In the genomic region with DNA sequence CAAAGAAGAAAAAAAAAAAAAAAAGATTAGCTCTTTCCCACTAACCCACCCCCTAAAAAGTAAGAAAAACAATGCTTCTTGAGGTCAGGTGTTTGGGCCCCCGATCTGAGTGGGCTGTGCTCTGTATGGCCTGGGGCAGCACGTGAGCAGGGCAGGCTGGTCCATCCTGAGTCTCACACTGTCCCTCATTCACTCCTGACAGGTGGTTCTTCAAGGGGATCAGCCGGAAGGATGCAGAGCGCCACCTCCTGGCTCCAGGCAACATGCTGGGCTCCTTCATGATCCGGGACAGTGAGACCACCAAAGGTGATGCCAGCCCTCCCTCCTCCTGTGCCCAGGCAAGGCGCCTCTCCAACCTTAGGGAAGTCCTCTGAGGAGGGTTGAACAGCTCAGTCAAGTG, we compare ENCODE assay signal across 10 mouse cellular contexts. TPM values are rescaled to one million over a fixed set of nuclear protein-coding genes. Genes with fewer than 3 reads are reported as not detected.
DNase-seq lines count a peak whose midpoint lies in the region; ATAC-seq and TF ChIP-seq lines count a peak whose summit lies in the region.
"Had no signal": no experiment of that assay in that cellular context is flagged by ENCODE, and none has a peak within 500 bp of the region (broad histone marks: within the 10 kb centered on the region; RNA-seq: fewer than 3 reads in every experiment).

No protein-coding gene starts in this region.

- no peak overlapping the region for H3K27ac ChIP-seq in gastrocnemius, adult 2 months
- no peak overlapping the region for H3K27ac ChIP-seq in neural tube, embryonic 11.5 days (ENCODE audit: low read depth, low read length)
- H3K27ac ChIP-seq in neural tube, embryonic 15.5 days (replicated peaks) = no peak overlapping the region
- no peak overlapping the region for H3K27ac ChIP-seq in embryonic facial prominence, embryonic 11.5 days (replicated peaks; ENCODE audit: low read depth, low read length)

- H3K4me1 ChIP-seq in neural tube, embryonic 11.5 days (ENCODE audit: control insufficient read depth, insufficient read depth, low read length) = no peaks in the 10 kb centered on the region
- no peaks in the 10 kb centered on the region for H3K4me1 ChIP-seq in neural tube, embryonic 15.5 days
- no peaks in the 10 kb centered on the region for H3K4me1 ChIP-seq in embryonic facial prominence, embryonic 11.5 days (ENCODE audit: control insufficient read depth, insufficient read depth, low read length)

- no peaks in the 10 kb centered on the region for H3K27me3 ChIP-seq in neural tube, embryonic 11.5 days (ENCODE audit: control insufficient read depth, insufficient read depth, low read length)
- no peaks in the 10 kb centered on the region for H3K27me3 ChIP-seq in neural tube, embryonic 15.5 days (replicated peaks)
- no peaks in the 10 kb centered on the region for H3K27me3 ChIP-seq in embryonic facial prominence, embryonic 11.5 days (ENCODE audit: control insufficient read depth, insufficient read depth, low read length)
- H3K27me3 ChIP-seq: Patski had no signal

- H3K4me2 ChIP-seq in neural tube, embryonic 11.5 days (ENCODE audit: low read depth) = no peak overlapping the region
- no peak overlapping the region for H3K4me2 ChIP-seq in neural tube, embryonic 15.5 days
- H3K4me2 ChIP-seq in embryonic facial prominence, embryonic 11.5 days (ENCODE audit: low read depth, low read length) = no peak overlapping the region

- no peak for DNase-seq in gastrocnemius, adult 2 months
- DNase-seq in gastrocnemius, adult 18-20 months (ENCODE audit: low spot score) = no peak
- DNase-seq in neural tube, embryonic 11.5 days (ENCODE audit: low spot score) = peak; percentile 28
- peak; percentile 10 for DNase-seq in embryonic facial prominence, embryonic 11.5 days (ENCODE audit: low spot score)
- DNase-seq in spleen, postnatal 36 days (ENCODE audit: low spot score in 2 of 2) = peak; percentile 35 to 45
- DNase-seq in layer of hippocampus, postnatal 14 days (ENCODE audit: low spot score in 2 of 2) = no peak
- DNase-seq in left cerebral cortex, adult 18-20 months (ENCODE audit: low spot score in 2 of 2) = no peak

- no peak overlapping the region for H3K9ac ChIP-seq in neural tube, embryonic 11.5 days (ENCODE audit: low read length)
- H3K9ac ChIP-seq in neural tube, embryonic 15.5 days (replicated peaks) = no peak overlapping the region
- H3K9ac ChIP-seq in embryonic facial prominence, embryonic 11.5 days (replicated peaks; ENCODE audit: low read length) = no peak overlapping the region

- no peak for ATAC-seq in neural tube, embryonic 11.5 days (ENCODE audit: insufficient read depth, low FRiP score, low TSS enrichment)
- no peak for ATAC-seq in neural tube, embryonic 15.5 days (ENCODE audit: low FRiP score)
- ATAC-seq in embryonic facial prominence, embryonic 11.5 days (replicated peaks; ENCODE audit: insufficient number of reproducible peaks, low FRiP score, low TSS enrichment, low read depth) = no peak
- ATAC-seq: Patski had no signal

- peak; percentile 41 for TF ChIP-seq CTCF in gastrocnemius, adult 2 months (IDR thresholded peaks at IDR 0.05)

- no peaks in the 10 kb centered on the region for H3K9me3 ChIP-seq in neural tube, embryonic 11.5 days (ENCODE audit: control insufficient read depth, low read length)
- H3K9me3 ChIP-seq in neural tube, embryonic 15.5 days (replicated peaks) = no peaks in the 10 kb centered on the region
- H3K9me3 ChIP-seq in embryonic facial prominence, embryonic 11.5 days (replicated peaks; ENCODE audit: control insufficient read depth, low read length) = no peaks in the 10 kb centered on the region

- no peaks in the 10 kb centered on the region for H3K36me3 ChIP-seq in neural tube, embryonic 11.5 days (ENCODE audit: control insufficient read depth, insufficient read depth, low read length)
- H3K36me3 ChIP-seq in neural tube, embryonic 15.5 days = no peaks in the 10 kb centered on the region
- H3K36me3 ChIP-seq in embryonic facial prominence, embryonic 11.5 days (replicated peaks; ENCODE audit: control insufficient read depth, insufficient read depth, low read depth, low read length) = no peaks in the 10 kb centered on the region

- H3K4me3 ChIP-seq in gastrocnemius, adult 2 months = no peak overlapping the region
- no peak overlapping the region for H3K4me3 ChIP-seq in neural tube, embryonic 11.5 days (ENCODE audit: low read depth, low read length)
- no peak overlapping the region for H3K4me3 ChIP-seq in neural tube, embryonic 15.5 days (replicated peaks)
- no peak overlapping the region for H3K4me3 ChIP-seq in embryonic facial prominence, embryonic 11.5 days (ENCODE audit: low read depth, low read length)
- H3K4me3 ChIP-seq: erythroblast, embryonic 14.5 days had no signal

- WGBS in neural tube, embryonic 11.5 days = 28% methylated on average over 6 of the region's 6 CpGs
- WGBS in neural tube, embryonic 15.5 days = 16% methylated on average over 6 of the region's 6 CpGs
- WGBS in embryonic facial prominence, embryonic 11.5 days = 13% methylated on average over 6 of the region's 6 CpGs

- intact Hi-C loops in gastrocnemius, adult 2 months (cut with DNase I) = loop anchor here (5.0 kb wide), 1 partner anchor 49 kb away; no protein-coding TSS in a partner anchor

RNA-seq across cellular contexts. Expression of gene Hck, which starts 22.8 kb away (rescaled TPM):
- total RNA-seq in gastrocnemius, adult 2 months (2021) = under 1 TPM; 0.20 to 0.45 TPM
- total RNA-seq in gastrocnemius, adult 18-20 months (2021) = under 1 TPM; 0.18 to 0.28 TPM
- 1.8 and 2.0 TPM in 2 replicates for polyA plus RNA-seq in neural tube, embryonic 11.5 days (2014; fragmentation: Nextera tagmentation; extraction: Ambion mirVana)
- 3.2 and 4.0 TPM in 2 replicates for polyA plus RNA-seq in neural tube, embryonic 15.5 days (2015; fragmentation: Nextera tagmentation; extraction: Ambion mirVana)
- 1.8 TPM in 2 replicates for polyA plus RNA-seq in embryonic facial prominence, embryonic 11.5 days (2014; fragmentation: Nextera tagmentation; extraction: Ambion mirVana)
- total RNA-seq in layer of hippocampus, postnatal 14 days (2021) = 1 to 10 TPM; 2.2 to 2.4 TPM
- total RNA-seq in left cerebral cortex, adult 18-20 months (2021) = 1 to 10 TPM; 2.3 to 3.3 TPM

RNA-seq across cellular contexts. Expression of gene Tm9sf4, which starts 30.1 kb away (rescaled TPM):
- total RNA-seq in gastrocnemius, adult 2 months (2021) = 10 to 100 TPM; 30.6 to 41.1 TPM
- 10 to 100 TPM; 27.0 to 30.3 TPM for total RNA-seq in gastrocnemius, adult 18-20 months (2021)
- polyA plus RNA-seq in neural tube, embryonic 11.5 days (2014; fragmentation: Nextera tagmentation; extraction: Ambion mirVana) = 81.1 and 83.3 TPM in 2 replicates
- 83.0 and 83.7 TPM in 2 replicates for polyA plus RNA-seq in neural tube, embryonic 15.5 days (2015; fragmentation: Nextera tagmentation; extraction: Ambion mirVana)
- 82.2 and 84.0 TPM in 2 replicates for polyA plus RNA-seq in embryonic facial prominence, embryonic 11.5 days (2014; fragmentation: Nextera tagmentation; extraction: Ambion mirVana)
- 10 to 100 TPM; 93.0 to 93.3 TPM for total RNA-seq in layer of hippocampus, postnatal 14 days (2021)
- 100 to 1,000 TPM; 101 to 106 TPM for total RNA-seq in left cerebral cortex, adult 18-20 months (2021)

Comparison
In these comparisons a context has a peak if more than half of its experiments do, and no peak if none do; other contexts are left out.
1. DNase-seq: peak in neural tube, embryonic 11.5 days (single experiment), embryonic facial prominence, embryonic 11.5 days (single experiment) and spleen, postnatal 36 days (2 of 2); none in gastrocnemius, adult 2 months (single experiment), gastrocnemius, adult 18-20 months (single experiment), layer of hippocampus, postnatal 14 days (0 of 2) and left cerebral cortex, adult 18-20 months (0 of 2).